Mouse (Mus musculus) left cerebral cortex, adult 2 months (tissue): ENCODE measurements around the gene Phactr2. TPM values are rescaled to one million over a fixed set of nuclear protein-coding genes. Genes with fewer than 3 reads are reported as not detected.
"Not testable (repeated sequence)": the region's sequence is repeated elsewhere in the genome, so short reads cannot be mapped to it uniquely, and the experiment has no call there.

ENCODE experiments used
- DNase-seq, 2 experiments: peaks; one replicate each; pipeline ENCODE4 v3.0.0; 2021 to 2022; ENCODE audit warnings: low spot score in 2 of 2, mixed read lengths in 1 of 2; ENCODE audit errors: extremely low spot score in 1 of 2
- H3K27ac ChIP-seq: fragments of 200-600 bp; 2 replicates; pipeline ENCODE4 v1.8.1; 2022
- H3K4me3 ChIP-seq: fragments of 200-600 bp; 2 replicates; pipeline ENCODE4 v1.8.1; 2022
- CTCF ChIP-seq: fragments of 200-600 bp; IDR thresholded peaks from 2 replicates; pipeline ENCODE4 v1.8.1; 2022; ENCODE audit warnings: antibody characterized with exemption, mild to moderate bottlenecking, moderate library complexity
- intact Hi-C: fragments of 180-260 bp; cut with DNase I; formaldehyde crosslinking; loops from one replicate; pipeline ENCODE4 v1.15.1; 2025
- long read RNA-seq, 2 experiments: library from polyadenylated mRNA; stranded (forward); transcript quantifications; one replicate each; pipeline ENCODE4 v2.0.0; 2021; ENCODE audit warnings: borderline mapping rate in 2 of 2
- total RNA-seq, 2 experiments: library from RNA; stranded (reverse); gene quantifications; 2 replicates each; pipeline ENCODE4 v1.2.3; 2021

Gene Phactr2
- total RNA-seq = 10 to 100 TPM; 28.8 to 31.5 TPM
- long read RNA-seq, experiment 1, partial matches to known transcripts = 1 of 8 reads
- long read RNA-seq, experiment 1, other reads (novel, unspliced or antisense) = 6 of 8 reads
- long read RNA-seq, experiment 2, partial matches to known transcripts = 0 of 7 reads
- long read RNA-seq, experiment 2, other reads (novel, unspliced or antisense) = 5 of 7 reads

- intact Hi-C loops = no loop called here
- DNase-seq = peak; percentile 12 to 29
- H3K27ac ChIP-seq = no peak within 1 kb of the TSS
- H3K4me3 ChIP-seq = peak within 1 kb of the TSS; percentile 66
- TF ChIP-seq CTCF = no peak
Observed at GRCm38 (mm10) chr10:13473833-13474567, at the start of gene Phactr2. Gene Phactr2, minus strand, starts transcription at chr10:13474412.

GRCm38 (mm10) chr10:13521857-13522256 is 47.6 kb upstream of the Phactr2 start:
- no peak overlapping the region for H3K4me3 ChIP-seq
- intact Hi-C loops = no loop called here

DNA sequence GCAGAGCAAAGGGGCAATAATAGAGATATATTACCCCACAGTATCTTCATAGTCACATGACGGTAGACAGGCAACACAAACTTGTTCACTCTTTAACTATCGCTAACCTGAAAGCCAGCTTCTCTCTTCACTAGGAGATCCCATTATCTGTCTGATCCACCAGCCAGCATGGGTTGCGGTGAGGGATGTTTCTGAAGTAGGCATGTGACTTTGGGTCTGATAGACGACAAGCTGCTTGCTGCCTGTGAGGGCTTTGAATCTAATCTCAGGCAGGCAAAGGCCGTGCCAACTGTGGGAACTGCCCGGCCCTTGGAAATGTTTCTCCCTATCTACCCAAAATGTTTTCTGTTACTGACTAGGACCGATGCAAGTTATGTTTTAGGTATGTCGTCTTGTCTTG is 28.2 kb upstream of the Phactr2 start:
- Histone ChIP-seq H3K4me3 (peak overlapping the region; percentile 45), H3K27ac (no peak overlapping the region)
- TF ChIP-seq CTCF = no peak
- no peak for DNase-seq
- intact Hi-C loops = loop anchor here (5.0 kb wide), 1 partner anchor 485 kb away; no protein-coding TSS in a partner anchor

More at GRCm38 (mm10) chr10:13521857-13522256, 47.6 kb upstream of the Phactr2 start:
- no peak overlapping the region for H3K27ac ChIP-seq
- DNase-seq = no peak
- no peak for TF ChIP-seq CTCF

- peak overlapping the region; percentile 82 for H3K4me3 ChIP-seq
- not testable (repeated sequence) for DNase-seq, H3K27ac ChIP-seq
- intact Hi-C loops = loop anchor here (5.0 kb wide), 1 partner anchor 484 kb away; no protein-coding TSS in a partner anchor
Observed at GRCm38 (mm10) chr10:13501533-13501932, 27.3 kb upstream of the Phactr2 start.

- DNase-seq = peak; percentile 83 to 88
- intact Hi-C loops = loop anchor here (5.0 kb wide), 1 partner anchor 484 kb away; no protein-coding TSS in a partner anchor
- Histone ChIP-seq H3K4me3 (peak overlapping the region; percentile 82), H3K27ac (peak overlapping the region; percentile 83)
- TF ChIP-seq CTCF = no peak
Observed at GRCm38 (mm10) chr10:13500938-13501496, 26.8 kb upstream of the Phactr2 start.

- intact Hi-C loops = loop anchor here (5.0 kb wide), 1 partner anchor 483 kb away; no protein-coding TSS in a partner anchor
- peak overlapping the region; percentile 83 for H3K27ac ChIP-seq
- peak overlapping the region; percentile 82 for H3K4me3 ChIP-seq
- no peak for TF ChIP-seq CTCF
- DNase-seq = no peak
Observed at GRCm38 (mm10) chr10:13500473-13500872, 26.3 kb upstream of the Phactr2 start.

GRCm38 (mm10) chr10:13499331-13499730 is 25.1 kb upstream of the Phactr2 start, which contains the start of gene Fuca2:
Gene Fuca2, plus strand, starts transcription at chr10:13499540.
- intact Hi-C loops = no loop called here
- no peak for TF ChIP-seq CTCF
- Histone ChIP-seq H3K4me3 (no peak within 1 kb of the TSS), H3K27ac (no peak within 1 kb of the TSS)
- DNase-seq = no peak

GRCm38 (mm10) chr10:13496315-13496714 is 22.1 kb upstream of the Phactr2 start:
- H3K27ac ChIP-seq = no peak overlapping the region
- H3K4me3 ChIP-seq = no peak overlapping the region
- intact Hi-C loops = no loop called here
- no peak for DNase-seq
- no peak for TF ChIP-seq CTCF

- no peak for TF ChIP-seq CTCF
- H3K4me3 ChIP-seq = no peak overlapping the region
- no peak overlapping the region for H3K27ac ChIP-seq
- DNase-seq = no peak
- intact Hi-C loops = no loop called here
Observed at GRCm38 (mm10) chr10:13493978-13494686, 19.9 kb upstream of the Phactr2 start.

- TF ChIP-seq CTCF = no peak
- Histone ChIP-seq H3K27ac (no peak overlapping the region), H3K4me3 (no peak overlapping the region)
- intact Hi-C loops = no loop called here
- DNase-seq = no peak
Observed at GRCm38 (mm10) chr10:13489671-13490070, 15.5 kb upstream of the Phactr2 start.

- Histone ChIP-seq H3K27ac (no peak overlapping the region), H3K4me3 (no peak overlapping the region)
- TF ChIP-seq CTCF = no peak
- DNase-seq = no peak
- intact Hi-C loops = no loop called here
Observed at GRCm38 (mm10) chr10:13485958-13486357, 11.7 kb upstream of the Phactr2 start.
